Mouse (Mus musculus): ENCODE data around the gene Gucy2g. TPM values are rescaled to one million over a fixed set of nuclear protein-coding genes. Genes with fewer than 3 reads are reported as not detected.

The Gucy2g gene
- polyA plus RNA-seq, 1 experiment from 2014 or later: not detected

DNA sequence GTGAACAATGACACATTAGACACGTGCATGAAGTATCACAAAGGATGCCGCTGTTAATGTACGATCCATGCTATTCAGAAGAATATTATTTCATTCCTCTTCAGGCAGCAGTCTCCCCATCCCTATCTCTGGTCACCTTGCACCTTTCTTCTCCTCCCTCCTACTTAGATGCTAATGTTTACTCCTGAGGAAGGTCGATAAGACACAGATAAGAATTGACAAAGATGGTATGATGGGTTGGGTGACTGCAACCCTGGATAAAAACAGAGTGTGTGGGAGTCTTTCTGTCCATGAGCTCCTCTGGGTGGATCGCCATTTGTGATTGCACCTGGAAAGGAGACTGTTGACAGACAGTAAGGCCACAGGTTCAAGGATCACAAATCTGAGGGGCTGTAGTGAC, 17.5 kb upstream of the Gucy2g start:
- no peak for ATAC-seq (ENCODE audit: low read depth)
- no peak overlapping the region for H3K4me3 ChIP-seq
- no peak overlapping the region for H3K27ac ChIP-seq (replicated peaks)

DNA sequence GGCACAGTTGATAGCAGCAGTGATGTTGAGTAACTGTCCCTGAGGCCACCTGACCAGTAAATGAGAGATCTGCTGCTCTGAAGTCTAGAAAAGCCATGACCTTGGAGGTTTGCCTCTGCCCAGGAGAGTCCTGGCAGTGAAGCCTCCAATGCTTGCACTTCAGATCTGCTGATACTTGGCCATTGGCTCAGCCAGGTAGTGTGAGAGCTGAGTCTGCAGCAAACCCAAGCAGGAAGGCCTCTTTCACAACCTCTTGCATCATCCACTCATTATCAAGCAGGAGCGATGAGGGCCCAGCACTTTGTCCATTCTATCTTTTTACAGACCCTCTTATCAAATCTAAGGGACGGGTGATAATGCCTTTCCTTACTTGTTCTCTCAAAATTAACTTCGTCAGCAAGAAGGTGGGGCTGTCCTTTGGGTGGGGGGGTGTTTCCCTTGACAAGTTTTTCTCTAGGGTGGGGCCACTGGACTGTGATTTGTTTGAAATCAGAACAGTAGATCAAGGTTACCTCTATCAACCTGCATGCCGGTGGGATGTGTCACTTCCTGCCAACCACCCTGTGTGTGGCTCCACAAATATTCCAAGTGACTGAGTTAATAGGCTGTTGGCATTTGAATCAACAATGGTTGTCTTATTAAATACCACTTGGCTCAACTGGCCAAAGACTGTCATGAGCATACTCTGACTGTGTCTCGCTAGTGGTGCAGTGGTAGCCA, 16.8 kb upstream of the Gucy2g start:
- no peak for ATAC-seq (ENCODE audit: low read depth)
- WGBS: 95% methylated on average over 5 of the region's 5 CpGs
- no peak overlapping the region for H3K27ac ChIP-seq (replicated peaks)
- no peaks in the 10 kb centered on the region for H3K9me3 ChIP-seq
- H3K36me3 ChIP-seq: no peaks in the 10 kb centered on the region
- H3K9ac ChIP-seq: no peak overlapping the region
- H3K4me3 ChIP-seq: no peak overlapping the region
- no peaks in the 10 kb centered on the region for H3K27me3 ChIP-seq
- no peak overlapping the region for H3K4me2 ChIP-seq
- H3K4me1 ChIP-seq (replicated peaks): peaks cover 24% of the 10 kb centered on the region

More for the DNA sequence above, 17.5 kb upstream of the Gucy2g start:
- Histone ChIP-seq H3K4me2 (no peak overlapping the region), H3K27me3 (no peaks in the 10 kb centered on the region), H3K4me1 (replicated peaks) (peaks cover 17% of the 10 kb centered on the region), H3K9ac (no peak overlapping the region), H3K9me3 (no peaks in the 10 kb centered on the region), H3K36me3 (no peaks in the 10 kb centered on the region)
- WGBS: 90% methylated on average over 5 of the region's 5 CpGs

GRCm38 (mm10) chr19:55256156-55256555, 15.1 kb upstream of the Gucy2g start:
- H3K27ac ChIP-seq (replicated peaks): no peak overlapping the region
- H3K4me1 ChIP-seq (replicated peaks): peaks cover 24% of the 10 kb centered on the region
- no peaks in the 10 kb centered on the region for H3K9me3 ChIP-seq
- H3K27me3 ChIP-seq: no peaks in the 10 kb centered on the region
- H3K4me3 ChIP-seq: no peak overlapping the region
- 87% methylated on average over 9 of the region's 9 CpGs for WGBS
- H3K4me2 ChIP-seq: no peak overlapping the region
- no peaks in the 10 kb centered on the region for H3K36me3 ChIP-seq
- H3K9ac ChIP-seq: no peak overlapping the region
- ATAC-seq (ENCODE audit: low read depth): no peak

GRCm38 (mm10) chr19:55254513-55255016, 13.5 kb upstream of the Gucy2g start:
- 6% methylated on average over 5 of the region's 5 CpGs for WGBS
- Histone ChIP-seq H3K36me3 (no peaks in the 10 kb centered on the region), H3K9ac (peak overlapping the region; percentile 75), H3K27ac (replicated peaks) (peak overlapping the region; percentile 75; the same call in 1 of the 2 replicates), H3K27me3 (no peaks in the 10 kb centered on the region), H3K4me3 (peak overlapping the region; percentile 52), H3K4me1 (replicated peaks) (peaks cover 24% of the 10 kb centered on the region), H3K9me3 (no peaks in the 10 kb centered on the region), H3K4me2 (peak overlapping the region; percentile 87)
- ATAC-seq (ENCODE audit: low read depth): peak; percentile 62

DNA sequence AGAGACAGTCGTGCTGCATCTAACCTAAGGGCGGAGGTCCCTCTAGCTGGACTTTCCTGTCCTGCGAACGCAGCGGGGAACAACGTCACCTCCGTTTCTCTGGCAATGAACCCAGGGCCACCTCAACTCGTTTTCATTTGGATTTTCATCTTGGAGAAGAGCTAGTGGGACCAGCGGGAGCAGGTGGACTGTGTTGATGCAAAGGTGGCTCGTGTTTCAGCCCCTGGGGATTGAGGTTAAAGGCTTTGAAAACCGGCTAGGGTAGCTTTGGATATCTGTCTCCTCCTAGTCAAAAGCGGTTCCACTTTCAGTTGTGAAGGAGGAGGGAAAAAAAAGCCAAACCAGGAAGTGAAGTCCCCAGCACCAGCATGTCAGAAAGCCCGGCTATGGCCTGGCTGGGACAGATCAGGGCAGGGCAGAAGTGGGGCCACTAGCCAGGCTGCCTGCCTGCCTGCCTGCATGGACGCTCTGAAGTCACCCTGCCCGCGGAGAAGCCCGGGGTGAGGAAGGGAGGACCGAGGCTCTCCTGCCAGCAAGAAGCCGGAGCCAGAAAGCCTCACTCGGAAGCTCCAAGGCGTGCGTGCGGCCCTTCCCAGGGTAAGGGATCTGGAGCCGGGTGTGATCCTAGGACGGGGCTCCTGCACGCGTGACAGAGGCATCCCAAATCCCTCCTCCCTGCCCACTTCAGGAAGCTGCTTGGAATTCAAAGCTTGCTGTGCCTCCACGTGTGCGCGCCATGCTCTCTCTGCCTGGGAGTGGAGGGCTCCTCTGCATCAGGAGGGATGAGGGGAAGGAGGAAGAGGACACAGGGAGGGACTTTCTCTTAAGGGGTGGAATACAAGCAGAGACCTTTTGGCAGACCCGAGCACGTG, 12.8 kb upstream of the Gucy2g start:
- no peaks in the 10 kb centered on the region for H3K27me3 ChIP-seq
- no peaks in the 10 kb centered on the region for H3K36me3 ChIP-seq
- H3K4me2 ChIP-seq: peak overlapping the region; percentile 87
- peak overlapping the region; percentile 52 for H3K4me3 ChIP-seq
- peak; percentile 84 for ATAC-seq (ENCODE audit: low read depth)
- H3K27ac ChIP-seq (replicated peaks): peak overlapping the region; percentile 75
- peaks cover 24% of the 10 kb centered on the region for H3K4me1 ChIP-seq (replicated peaks)
- WGBS: under 1% methylated on average over 32 of the region's 32 CpGs
- H3K9me3 ChIP-seq: no peaks in the 10 kb centered on the region
- peak overlapping the region; percentile 75 for H3K9ac ChIP-seq

- peak overlapping the region; percentile 52 for H3K4me3 ChIP-seq
- no peaks in the 10 kb centered on the region for H3K9me3 ChIP-seq
- no peak for ATAC-seq (ENCODE audit: low read depth)
- 6% methylated on average over 9 of the region's 9 CpGs for WGBS
- peak overlapping the region; percentile 87 for H3K4me2 ChIP-seq
- peaks cover 24% of the 10 kb centered on the region for H3K4me1 ChIP-seq (replicated peaks)
- peak overlapping the region; percentile 75 for H3K9ac ChIP-seq
- H3K27me3 ChIP-seq: no peaks in the 10 kb centered on the region
- H3K27ac ChIP-seq (replicated peaks): peak overlapping the region; percentile 75; the same call in 1 of the 2 replicates
- no peaks in the 10 kb centered on the region for H3K36me3 ChIP-seq
Measured at GRCm38 (mm10) chr19:55253239-55253569, 12.2 kb upstream of the Gucy2g start.

DNA sequence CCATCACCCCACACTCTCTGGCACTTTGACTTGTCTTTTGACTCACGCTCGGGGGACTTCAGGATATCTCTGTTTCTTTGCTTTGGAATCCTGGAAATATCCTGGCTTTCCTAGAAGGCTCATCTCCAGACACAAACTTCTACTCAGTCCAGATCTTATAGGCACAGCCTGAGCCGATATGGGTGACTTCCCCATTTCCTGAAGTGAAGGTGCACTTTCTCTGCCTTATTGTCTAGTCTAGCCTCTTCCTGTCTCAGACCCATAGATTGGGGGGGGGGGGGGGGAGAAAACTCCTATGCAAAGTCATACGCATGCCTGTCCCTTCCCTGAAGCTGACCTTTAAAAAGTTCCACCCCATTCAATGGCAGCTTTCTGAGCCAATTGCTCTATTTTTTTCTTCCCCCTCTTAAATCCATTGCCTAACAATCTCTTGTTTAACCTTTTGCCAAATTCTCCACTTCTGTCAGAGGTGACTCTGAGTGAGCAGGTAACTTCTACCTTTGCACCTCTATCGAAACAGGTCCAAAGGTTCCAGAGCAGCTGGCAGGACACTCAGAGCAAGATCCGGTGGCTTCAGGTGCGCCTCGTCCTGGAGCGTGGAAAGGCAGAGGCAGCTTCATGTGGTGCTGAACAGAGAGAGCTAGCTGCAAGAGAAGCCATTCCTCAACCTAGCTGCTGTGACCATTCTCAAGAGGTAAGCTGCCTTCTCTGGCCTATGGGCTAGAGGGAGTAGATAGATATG, 10.5 kb upstream of the Gucy2g start, which contains the start of gene Acsl5:
Gene Acsl5 (plus strand): TSS at position 556 of the 742 bp plus-strand sequence.
- no peak for ATAC-seq (ENCODE audit: low read depth)
- H3K36me3 ChIP-seq: no peaks in the 10 kb centered on the region
- no peak within 1 kb of the TSS for H3K9ac ChIP-seq
- no peak within 1 kb of the TSS for H3K27ac ChIP-seq (replicated peaks)
- 94% methylated on average over 9 of the region's 9 CpGs for WGBS
- H3K4me2 ChIP-seq: no peak within 1 kb of the TSS
- no peaks in the 10 kb centered on the region for H3K27me3 ChIP-seq
- H3K4me3 ChIP-seq: no peak within 1 kb of the TSS
- no peaks in the 10 kb centered on the region for H3K9me3 ChIP-seq
- peaks cover 24% of the 10 kb centered on the region for H3K4me1 ChIP-seq (replicated peaks)

DNA sequence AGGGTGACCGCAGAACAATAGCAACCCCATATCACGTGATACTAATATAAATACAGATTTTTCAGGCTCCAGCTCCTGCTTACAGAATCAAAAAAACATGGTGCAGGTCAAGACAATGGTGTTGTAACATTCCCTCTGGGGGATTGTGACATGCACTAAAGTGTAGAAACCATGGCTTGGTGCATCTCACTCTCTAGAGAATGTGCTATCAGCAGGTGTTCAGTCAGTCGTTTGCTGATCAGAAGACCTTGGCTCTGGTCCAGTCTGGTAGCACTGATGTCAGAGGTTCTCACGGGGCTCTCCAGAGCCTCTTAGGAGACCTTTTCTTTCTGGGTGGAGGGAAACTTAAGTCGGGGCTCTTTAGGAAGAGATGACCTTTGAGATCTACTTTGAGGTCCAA, 9.4 kb upstream of the Gucy2g start:
- no peak for ATAC-seq (ENCODE audit: low read depth)
- no peak overlapping the region for H3K9ac ChIP-seq
- WGBS: 90% methylated on average over 5 of the region's 5 CpGs
- H3K36me3 ChIP-seq: no peaks in the 10 kb centered on the region
- peaks cover 24% of the 10 kb centered on the region for H3K4me1 ChIP-seq (replicated peaks)
- no peak overlapping the region for H3K27ac ChIP-seq (replicated peaks)
- no peaks in the 10 kb centered on the region for H3K27me3 ChIP-seq
- no peaks in the 10 kb centered on the region for H3K9me3 ChIP-seq
- H3K4me3 ChIP-seq: no peak overlapping the region
- no peak overlapping the region for H3K4me2 ChIP-seq

DNA sequence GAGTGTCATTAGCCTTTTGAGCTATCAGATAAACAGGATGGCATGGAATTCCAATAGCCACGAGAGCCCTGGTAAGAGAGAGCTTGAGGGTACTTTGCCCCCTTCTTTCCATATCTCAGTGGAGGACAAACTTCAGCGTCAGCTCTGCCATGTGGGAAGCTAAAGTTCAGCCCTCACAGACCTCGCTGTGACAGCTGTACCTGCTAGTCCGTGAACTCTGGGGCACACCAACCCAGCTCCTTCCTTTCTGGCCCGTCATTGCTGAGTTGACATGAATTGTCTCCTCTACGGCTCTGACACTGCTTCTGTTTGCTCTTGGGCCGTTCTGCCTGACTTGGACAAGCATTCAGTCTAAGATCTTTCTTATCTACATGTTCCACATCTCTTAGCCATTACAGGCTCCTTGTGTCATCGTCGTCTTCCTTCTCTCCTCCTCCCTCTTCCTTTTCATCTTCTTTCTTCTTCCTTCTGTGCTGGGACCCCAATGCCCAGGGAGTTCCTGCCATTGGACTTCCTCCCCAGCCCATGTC, 7.0 kb upstream of the Gucy2g start:
- Histone ChIP-seq H3K4me3 (no peak overlapping the region), H3K4me2 (no peak overlapping the region), H3K9ac (no peak overlapping the region), H3K4me1 (replicated peaks) (peaks cover 2% of the 10 kb centered on the region), H3K36me3 (no peaks in the 10 kb centered on the region), H3K9me3 (no peaks in the 10 kb centered on the region), H3K27me3 (no peaks in the 10 kb centered on the region), H3K27ac (replicated peaks) (no peak overlapping the region)
- no peak for ATAC-seq (ENCODE audit: low read depth)
- 79% methylated on average over 9 of the region's 9 CpGs for WGBS

DNA sequence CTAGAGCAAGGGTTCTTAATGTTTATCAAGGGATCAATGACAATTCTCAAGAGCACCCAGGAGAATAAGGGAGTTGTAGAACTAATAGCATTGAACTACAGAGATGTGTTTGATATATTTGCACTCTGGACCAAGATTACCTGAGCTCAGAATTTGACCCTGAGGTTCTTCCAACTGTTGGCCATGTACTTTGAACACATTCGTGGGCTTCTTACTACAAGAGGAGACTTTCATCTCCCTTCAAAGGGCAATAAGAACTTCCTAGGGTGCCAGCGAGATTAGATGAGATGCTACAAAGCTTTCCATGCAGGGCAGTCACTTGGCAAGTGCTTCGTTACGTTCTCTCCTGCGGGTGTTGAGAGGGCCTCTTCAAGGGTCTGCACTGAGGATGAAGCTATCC, 6.5 kb upstream of the Gucy2g start:
- Histone ChIP-seq H3K27ac (replicated peaks) (no peak overlapping the region), H3K36me3 (no peaks in the 10 kb centered on the region), H3K9ac (no peak overlapping the region), H3K9me3 (no peaks in the 10 kb centered on the region), H3K4me2 (no peak overlapping the region), H3K4me1 (replicated peaks) (no peaks in the 10 kb centered on the region), H3K4me3 (no peak overlapping the region), H3K27me3 (no peaks in the 10 kb centered on the region)
- ATAC-seq (ENCODE audit: low read depth): no peak
- 88% methylated on average over 5 of the region's 5 CpGs for whole genome bisulfite sequencing

- Histone ChIP-seq H3K36me3 (no peaks in the 10 kb centered on the region), H3K4me2 (no peak overlapping the region), H3K4me1 (replicated peaks) (no peaks in the 10 kb centered on the region), H3K27ac (replicated peaks) (no peak overlapping the region), H3K9ac (no peak overlapping the region), H3K27me3 (no peaks in the 10 kb centered on the region), H3K4me3 (no peak overlapping the region), H3K9me3 (no peaks in the 10 kb centered on the region)
- 14% methylated on average over 7 of the region's 7 CpGs for WGBS
- no peak for ATAC-seq (ENCODE audit: low read depth)
Measured at GRCm38 (mm10) chr19:55244791-55245231, 3.8 kb upstream of the Gucy2g start.
